Mouse (Mus musculus) myocyte (in vitro differentiated cells): ENCODE measurements around the gene Itga11.

Experiments used
- CEBPB ChIP-seq: IDR thresholded peaks from 2 replicates; pipeline ENCODE4 v1.6.1; 2011; ENCODE audit warnings: mild to moderate bottlenecking, moderate library complexity; ENCODE audit not compliant: poor library complexity, insufficient read depth, severe bottlenecking
- E2F4 ChIP-seq: IDR thresholded peaks from one replicate; pipeline ENCODE4 v1.6.1; 2011; ENCODE audit warnings: mild to moderate bottlenecking, control low read depth, moderate library complexity; ENCODE audit not compliant: insufficient read depth
- MAX ChIP-seq: IDR thresholded peaks from one replicate; pipeline ENCODE4 v1.6.1; 2011; ENCODE audit warnings: low read depth, mild to moderate bottlenecking, control low read depth
- MYOD1 ChIP-seq, 3 experiments: IDR thresholded peaks; one replicate each; pipeline ENCODE4 v1.6.1; 2011; ENCODE audit warnings: control low read depth in 2 of 3, low read depth in 2 of 3, mild to moderate bottlenecking in 2 of 3, moderate library complexity in 1 of 3; ENCODE audit not compliant: insufficient read length in 2 of 3, control insufficient read depth in 1 of 3
- MYOG ChIP-seq, 3 experiments: IDR thresholded peaks; one replicate each; pipeline ENCODE4 v1.6.1; 2011; ENCODE audit warnings: control low read depth in 2 of 3, low read depth in 2 of 3, mild to moderate bottlenecking in 2 of 3; ENCODE audit not compliant: insufficient read length in 2 of 3, control insufficient read depth in 1 of 3, insufficient read depth in 1 of 3
- POLR2A ChIP-seq: IDR thresholded peaks from one replicate; pipeline ENCODE4 v1.6.1; 2011; ENCODE audit warnings: low read depth, mild to moderate bottlenecking, control low read depth, moderate library complexity; ENCODE audit not compliant: insufficient read length
- POLR2AphosphoS2 ChIP-seq: IDR thresholded peaks from one replicate; pipeline ENCODE4 v1.6.1; 2011; ENCODE audit warnings: low read depth, control low read depth; ENCODE audit not compliant: insufficient read length
- REST ChIP-seq: IDR thresholded peaks from one replicate; pipeline ENCODE4 v1.6.1; 2011; ENCODE audit warnings: mild to moderate bottlenecking, control low read depth, moderate library complexity; ENCODE audit not compliant: insufficient read depth, insufficient read length
- SRF ChIP-seq: IDR thresholded peaks from one replicate; pipeline ENCODE4 v1.6.1; 2011; ENCODE audit warnings: low read depth; ENCODE audit not compliant: control insufficient read depth, insufficient read length
- TCF12 ChIP-seq: IDR thresholded peaks from one replicate; pipeline ENCODE4 v1.6.1; 2011; ENCODE audit warnings: mild to moderate bottlenecking, control low read depth; ENCODE audit not compliant: poor library complexity, insufficient read depth, severe bottlenecking
- USF1 ChIP-seq: IDR thresholded peaks from one replicate; pipeline ENCODE4 v1.6.1; 2011; ENCODE audit warnings: low read depth, mild to moderate bottlenecking, control low read depth, moderate library complexity

GRCm38 (mm10) chr9:62758288-62758687 lies 80.7 kb downstream of the Itga11 start:
- TF ChIP-seq POLR2A (no peak), E2F4 (no peak), POLR2AphosphoS2 (no peak), USF1 (no peak), MYOG (IDR thresholded peaks at IDR 0.05; ENCODE audit: control insufficient read depth in 1 of 3, insufficient read depth in 1 of 3, insufficient read length in 2 of 3, low read depth in 2 of 3) (no peak), MAX (no peak), CEBPB (no peak), MYOD1 (IDR thresholded peaks at IDR 0.05; ENCODE audit: control insufficient read depth in 1 of 3, insufficient read length in 2 of 3, low read depth in 2 of 3) (no peak), SRF (no peak), REST (no peak), TCF12 (no peak)
